Mouse (Mus musculus) urinary bladder, adult 18-20 months (tissue): ENCODE measurements around the gene Bcat2.

Source experiments
- DNase-seq, 2 experiments: peaks; one replicate each; pipeline ENCODE4 v3.0.0; 2022; ENCODE audit warnings: low spot score in 2 of 2, mixed read lengths in 2 of 2

Bcat2 gene

GRCm38 (mm10) chr7:45550821-45551511, 19.0 kb upstream of the Bcat2 start:
- DNase-seq: no peak

- DNase-seq: no peak
Observed at GRCm38 (mm10) chr7:45551512-45551883, 18.5 kb upstream of the Bcat2 start.

GRCm38 (mm10) chr7:45553519-45553918, 16.4 kb upstream of the Bcat2 start:
- no peak for DNase-seq

GRCm38 (mm10) chr7:45553990-45554389, 16.0 kb upstream of the Bcat2 start:
- no peak for DNase-seq

GRCm38 (mm10) chr7:45554744-45555143, 15.2 kb upstream of the Bcat2 start, which contains the start of gene Hsd17b14:
Gene Hsd17b14 (plus strand): TSS chr7:45554893.
- no peak for DNase-seq

GRCm38 (mm10) chr7:45555787-45556186, 14.2 kb upstream of the Bcat2 start:
- peak; percentile 57 to 65 for DNase-seq

- peak in 1 of 2 experiments; percentile 55 for DNase-seq
Observed at GRCm38 (mm10) chr7:45558907-45559306, 11.0 kb upstream of the Bcat2 start.

- no peak for DNase-seq
Observed at GRCm38 (mm10) chr7:45560241-45560640, 9.7 kb upstream of the Bcat2 start.

- peak; percentile 66 to 70 for DNase-seq
Observed at GRCm38 (mm10) chr7:45560843-45561623, 8.9 kb upstream of the Bcat2 start.

- DNase-seq: no peak
Observed at GRCm38 (mm10) chr7:45561624-45562520, 8.1 kb upstream of the Bcat2 start.

- DNase-seq: no peak
Observed at GRCm38 (mm10) chr7:45564811-45565210, 5.1 kb upstream of the Bcat2 start.

- no peak for DNase-seq
Observed at GRCm38 (mm10) chr7:45565446-45565845, 4.5 kb upstream of the Bcat2 start.

- no peak for DNase-seq
Observed at GRCm38 (mm10) chr7:45567112-45567779, 2.7 kb upstream of the Bcat2 start.

GRCm38 (mm10) chr7:45567780-45568516, 2.0 kb upstream of the Bcat2 start:
- DNase-seq: peak; percentile 72 to 91

- no peak for DNase-seq
Observed at GRCm38 (mm10) chr7:45568601-45569473, 1.1 kb upstream of the Bcat2 start.

GRCm38 (mm10) chr7:45571966-45572365, 2.0 kb downstream of the Bcat2 start:
- no peak for DNase-seq

GRCm38 (mm10) chr7:45573954-45574353, 4.0 kb downstream of the Bcat2 start:
- no peak for DNase-seq

- no peak for DNase-seq
Observed at GRCm38 (mm10) chr7:45574472-45575379, 4.8 kb downstream of the Bcat2 start.

- no peak for DNase-seq
Observed at GRCm38 (mm10) chr7:45585923-45586322, 16.0 kb downstream of the Bcat2 start.
